Mouse (Mus musculus): ENCODE results near the gene Tnfrsf14.

- no peak for TF ChIP-seq POLR2A (IDR thresholded peaks at IDR 0.05; ENCODE audit: low read depth, low read length)
- no peak for TF ChIP-seq CTCF (conservative IDR thresholded peaks at IDR 0.05; ENCODE audit: insufficient read depth, insufficient read length, low read depth, low read length)
Observed at GRCm38 (mm10) chr4:154948066-154948939, 19.9 kb upstream of the Tnfrsf14 start.
